Mouse (Mus musculus) regulatory T cell (primary cell): ENCODE data around the gene Arrdc4.

ENCODE experiments used
- in situ Hi-C: fragments of 300-600 bp; cut with MboI, MseI; formaldehyde crosslinking; loops from one replicate; pipeline ENCODE4 v1.15.1; 2025; ENCODE audit warnings: high pct_unique_total_duplicates

The Arrdc4 gene

DNA sequence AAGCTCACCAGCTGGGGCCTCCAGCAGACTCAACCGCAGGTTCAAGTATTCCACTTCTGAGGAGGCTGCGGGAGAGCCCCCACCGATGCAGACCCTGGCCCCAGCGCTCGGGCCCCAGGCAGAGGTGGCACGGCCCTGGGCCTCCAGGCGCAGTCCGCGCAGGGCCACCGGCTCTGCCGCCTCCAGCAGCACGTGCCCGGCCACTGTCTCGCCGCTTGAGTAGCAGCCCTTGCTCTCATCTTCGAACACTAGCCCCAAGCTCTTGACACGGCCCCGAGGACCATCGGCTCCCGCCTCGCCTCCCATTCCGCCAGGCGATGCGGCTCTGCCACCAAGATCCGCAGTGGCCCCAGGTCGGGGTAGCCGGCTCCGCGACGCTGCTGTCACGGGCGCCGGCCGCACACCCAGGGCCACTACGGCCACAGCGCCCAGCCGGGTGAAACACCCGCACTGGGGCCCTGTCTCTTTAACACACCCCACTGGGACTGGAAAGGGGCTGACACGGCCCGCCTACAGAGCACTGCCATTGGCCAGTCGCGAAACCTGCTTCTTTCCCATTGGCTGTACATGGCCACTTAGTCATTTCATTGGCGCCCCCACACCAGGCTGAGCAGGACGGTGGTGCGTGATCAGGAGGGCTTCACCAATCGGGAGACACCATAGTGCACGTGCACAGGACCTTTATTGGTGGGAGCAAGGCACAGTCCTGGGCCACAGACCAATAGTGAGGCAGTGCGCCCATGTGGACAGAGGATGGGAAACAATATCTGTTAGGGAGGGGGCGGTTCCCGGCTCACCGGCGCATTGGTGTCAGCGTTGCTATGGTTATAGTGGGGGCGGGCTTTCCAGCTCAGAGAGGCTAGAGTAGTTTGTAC is at the start of gene Arrdc4:
Gene Arrdc4, minus strand, starts transcription at position 481 of the 875 bp plus-strand sequence.
- in situ Hi-C loops, result no loop called here

GRCm38 (mm10) chr7:68795578-68795977 is 46.5 kb upstream of the Arrdc4 start:
- in situ Hi-C loops, result no loop called here

- in situ Hi-C loops, result no loop called here
These were observed 39.7 kb upstream of the Arrdc4 start for GRCm38 (mm10) chr7:68788711-68789110.

DNA sequence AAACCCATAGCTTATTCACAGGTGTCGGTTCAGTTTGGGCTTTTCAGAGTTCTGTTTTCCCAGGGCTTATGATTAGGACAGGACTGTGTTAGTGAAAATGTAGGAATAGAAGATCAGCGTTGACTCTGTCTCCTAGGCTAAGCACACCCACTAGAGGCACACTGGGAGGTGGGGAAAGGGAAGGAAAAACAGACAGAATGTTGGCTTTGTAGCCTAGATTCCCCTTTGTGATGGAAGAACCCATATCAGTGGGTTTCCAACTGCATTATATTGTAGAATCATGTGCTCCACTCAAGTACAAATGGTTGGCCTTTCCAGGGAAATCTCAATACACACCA is 22.7 kb upstream of the Arrdc4 start:
- in situ Hi-C loops, result no loop called here

GRCm38 (mm10) chr7:68770894-68771756 is 22.1 kb upstream of the Arrdc4 start:
- in situ Hi-C loops, result no loop called here

DNA sequence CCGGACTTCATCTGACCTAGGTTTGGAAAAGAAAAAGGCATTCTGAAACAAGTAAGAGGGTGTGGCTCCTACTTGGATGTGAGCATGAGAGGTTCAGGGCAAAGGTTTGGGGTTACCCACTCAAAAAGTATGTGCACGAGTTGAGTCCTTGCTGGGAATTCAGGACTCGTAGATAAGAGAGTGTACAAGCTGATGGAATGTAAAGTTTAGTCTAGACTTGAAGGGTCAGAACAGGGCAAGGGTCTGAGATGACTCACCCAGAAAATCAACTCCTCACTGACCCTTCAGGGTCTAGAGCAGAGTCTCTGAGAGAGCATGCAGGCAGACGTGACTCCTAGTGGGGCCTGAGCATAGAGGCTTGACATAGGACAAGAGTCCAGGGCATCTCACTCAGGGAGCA is 16.9 kb upstream of the Arrdc4 start:
- in situ Hi-C loops, result no loop called here

DNA sequence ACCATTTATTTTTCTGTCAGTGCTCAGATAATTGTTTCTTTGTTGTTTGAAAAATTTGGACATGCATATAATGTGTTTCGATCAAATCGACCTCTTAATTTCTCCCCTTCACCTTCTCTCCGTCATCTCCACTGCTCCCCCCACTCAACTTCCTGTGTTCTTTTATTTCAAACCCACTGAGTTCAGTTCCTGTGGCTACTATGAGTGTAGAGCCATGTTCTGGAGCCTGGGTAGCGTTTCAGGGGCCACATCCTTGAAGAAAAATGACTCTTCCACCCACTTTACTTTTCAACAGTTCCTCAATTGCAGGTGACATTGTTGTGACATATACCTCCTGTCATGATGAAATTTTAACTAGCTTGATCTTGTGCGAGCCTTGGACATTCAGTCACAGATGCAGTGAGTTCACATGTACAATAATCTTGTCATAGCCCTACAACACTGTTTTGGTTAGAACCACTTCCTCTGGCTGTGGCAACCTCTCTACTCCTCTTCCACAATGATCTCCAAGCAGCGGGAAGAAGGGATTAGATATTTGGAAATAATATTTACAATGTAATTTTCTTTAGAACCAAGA is 10.2 kb upstream of the Arrdc4 start:
- in situ Hi-C loops, result no loop called here

GRCm38 (mm10) chr7:68756656-68757204 is 7.7 kb upstream of the Arrdc4 start:
- in situ Hi-C loops, result no loop called here

DNA sequence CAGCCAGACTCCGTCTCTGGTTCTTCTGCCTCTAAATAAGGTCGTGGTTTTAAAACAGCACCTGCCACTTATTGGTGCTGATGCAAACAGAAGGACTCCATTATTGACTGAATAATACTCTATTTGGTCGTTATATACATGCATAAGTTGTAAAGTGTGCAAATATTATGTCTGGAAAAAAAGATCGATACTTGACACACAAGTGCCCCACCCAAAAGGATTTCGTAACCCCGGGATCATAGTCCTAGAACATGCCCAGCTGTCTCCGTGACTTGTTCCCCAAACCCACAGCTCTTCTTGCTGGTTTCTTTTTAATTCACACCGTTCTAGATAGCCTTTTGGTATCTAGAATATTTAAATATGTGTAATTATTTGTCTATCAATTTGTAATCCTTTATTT is 878 bp upstream of the Arrdc4 start:
- in situ Hi-C loops, result no loop called here

DNA sequence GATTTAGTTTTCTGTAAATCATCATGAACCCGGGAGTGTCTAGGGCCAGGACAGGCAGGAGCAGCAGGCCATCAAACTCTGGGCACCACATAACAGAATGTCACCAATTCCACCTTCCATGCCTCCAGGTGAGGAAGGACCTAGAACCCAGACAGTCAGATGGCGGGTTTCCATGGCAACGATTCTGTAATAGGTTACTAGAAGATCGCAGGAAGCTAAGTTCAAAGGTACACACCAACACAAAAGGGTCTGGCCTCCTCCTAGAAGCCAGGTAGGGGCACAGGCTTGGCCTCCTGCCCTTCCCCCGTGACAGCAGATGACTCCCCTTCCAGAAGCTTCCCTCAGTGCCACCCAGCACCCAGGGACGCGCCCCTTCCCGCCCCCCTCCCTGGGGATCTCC is 680 bp downstream of the Arrdc4 start:
- in situ Hi-C loops, result no loop called here

- in situ Hi-C loops, result no loop called here
These were observed 4.4 kb downstream of the Arrdc4 start for GRCm38 (mm10) chr7:68744616-68745015.

DNA sequence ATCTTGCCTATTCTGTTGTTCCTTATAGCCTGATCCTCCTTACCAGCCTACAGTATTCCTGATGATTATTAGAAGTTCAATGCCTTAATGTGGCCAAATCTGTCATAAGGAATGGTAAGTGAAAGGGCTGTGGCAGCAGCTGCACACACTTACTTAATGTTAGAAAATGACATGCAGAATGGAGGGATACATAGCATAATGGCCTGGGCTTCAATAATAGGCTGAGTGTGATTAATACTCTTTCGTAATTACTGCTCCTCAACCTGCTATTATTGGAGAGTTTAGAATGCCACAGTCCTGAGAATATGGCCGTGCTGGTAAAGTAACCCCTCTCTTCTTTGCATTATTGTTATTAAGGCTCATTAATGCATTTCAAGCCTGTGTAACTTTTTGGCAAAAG is 4.8 kb downstream of the Arrdc4 start:
- in situ Hi-C loops, result no loop called here

DNA sequence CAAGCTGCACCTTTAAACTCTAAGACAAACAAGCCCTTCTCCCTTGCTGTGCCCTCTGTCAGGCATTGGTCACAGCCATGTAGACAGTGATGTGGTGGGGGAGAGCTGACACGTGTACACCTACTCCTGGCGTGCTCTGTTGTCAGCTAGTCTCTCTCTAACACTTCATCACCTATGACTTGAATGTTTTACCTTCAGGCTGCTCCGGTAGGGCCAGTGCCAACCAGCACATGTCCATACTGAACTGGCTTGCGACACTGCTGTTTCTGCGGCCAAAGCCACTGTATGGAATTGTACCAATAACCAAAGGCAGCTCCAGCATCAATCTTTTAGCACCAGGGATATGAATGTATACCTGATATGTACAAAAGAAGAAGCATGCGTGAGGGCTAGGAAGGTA is 8.3 kb downstream of the Arrdc4 start:
- in situ Hi-C loops, result no loop called here

GRCm38 (mm10) chr7:68738676-68739399 is 10.2 kb downstream of the Arrdc4 start:
- in situ Hi-C loops, result no loop called here

- in situ Hi-C loops, result no loop called here
These were observed 22.7 kb downstream of the Arrdc4 start for GRCm38 (mm10) chr7:68726380-68726779.

DNA sequence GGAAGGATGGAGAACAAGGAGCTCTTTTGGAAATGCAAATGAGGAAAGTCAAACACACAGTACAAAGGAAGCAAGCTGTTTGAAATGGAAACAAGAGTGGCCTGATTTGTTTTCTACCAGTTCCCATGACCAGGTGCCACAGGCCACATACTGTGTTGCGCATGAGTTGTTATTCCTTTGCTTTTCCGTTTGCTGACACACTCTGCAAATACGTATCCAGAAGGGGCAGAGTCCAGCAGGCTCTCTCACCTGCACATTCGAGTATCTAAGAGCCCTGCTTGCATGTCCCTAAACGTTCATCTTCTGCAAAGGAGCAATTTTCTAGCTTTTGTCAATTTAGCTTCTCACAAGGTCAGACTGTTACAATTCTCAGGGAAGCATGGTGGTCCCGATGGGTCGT is 24.3 kb downstream of the Arrdc4 start:
- in situ Hi-C loops, result no loop called here

DNA sequence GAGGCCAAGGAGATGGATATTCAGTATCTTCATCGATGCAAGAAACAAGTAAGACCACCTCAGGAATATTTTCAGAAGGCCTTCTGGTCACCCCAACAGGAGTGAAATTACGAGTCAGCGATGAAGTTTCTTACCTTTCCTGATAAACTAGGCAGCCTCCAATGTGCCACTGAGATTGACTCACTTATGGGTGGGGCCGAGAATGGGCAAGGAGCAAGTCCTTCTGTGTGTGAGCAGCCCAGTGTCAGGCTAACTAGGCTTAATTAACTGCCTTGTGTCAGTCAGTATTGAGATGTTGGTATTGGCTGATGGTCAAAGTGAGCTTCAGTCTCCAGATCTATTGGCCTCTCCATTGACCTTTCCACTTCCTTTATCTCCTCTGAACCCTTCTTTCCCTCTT is 27.5 kb downstream of the Arrdc4 start:
- in situ Hi-C loops, result no loop called here

GRCm38 (mm10) chr7:68717988-68718387 is 31.1 kb downstream of the Arrdc4 start:
- in situ Hi-C loops, result no loop called here

DNA sequence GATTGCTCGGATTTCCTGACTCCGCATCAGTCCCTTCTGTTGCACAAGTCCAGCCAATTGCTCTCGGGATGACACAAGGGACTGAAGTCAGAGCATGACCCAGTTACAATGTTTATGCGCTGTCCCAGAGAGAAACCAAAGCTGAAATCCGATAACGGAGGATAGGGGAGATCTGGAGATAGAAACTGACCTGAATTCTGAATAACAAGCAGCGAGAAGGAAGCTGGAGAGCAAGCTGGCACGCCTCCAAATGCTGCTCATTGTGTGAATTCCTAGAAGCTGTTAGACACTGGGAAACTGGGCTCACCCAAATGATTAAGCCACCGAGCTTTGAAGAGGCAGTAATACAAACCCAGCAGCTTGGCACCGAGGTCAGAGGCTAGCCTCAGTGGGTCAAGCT is 31.5 kb downstream of the Arrdc4 start:
- in situ Hi-C loops, result no loop called here

- in situ Hi-C loops, result no loop called here
These were observed 32.1 kb downstream of the Arrdc4 start for GRCm38 (mm10) chr7:68716926-68717325.

DNA sequence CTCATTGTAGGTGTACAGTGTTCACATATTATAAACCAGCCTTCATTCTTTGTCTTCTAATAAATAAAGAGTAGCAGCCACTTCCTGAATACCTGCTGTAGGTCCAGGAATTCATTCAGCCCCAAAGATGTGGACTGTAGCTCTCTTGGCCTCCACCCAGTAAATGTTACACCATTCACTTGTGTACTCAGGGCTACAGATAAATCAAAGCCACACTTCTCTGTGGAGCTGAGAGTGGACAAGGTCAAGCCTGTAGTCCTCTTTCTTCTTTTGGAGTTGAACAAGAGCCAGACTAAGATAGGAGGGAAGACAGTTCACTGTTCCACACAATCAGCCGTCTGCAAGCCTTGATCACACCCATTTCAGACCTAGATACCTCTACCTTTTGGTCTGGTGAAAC is 36.1 kb downstream of the Arrdc4 start:
- in situ Hi-C loops, result no loop called here

- in situ Hi-C loops, result no loop called here
These were observed 36.6 kb downstream of the Arrdc4 start for GRCm38 (mm10) chr7:68712425-68712824.
